Mouse (Mus musculus) common myeloid progenitor, adult 5-6 weeks (primary cell): ENCODE measurements around the gene Fbln1. TPM values are rescaled to one million over a fixed set of nuclear protein-coding genes. Genes with fewer than 3 reads are reported as not detected.

Source experiments
- ATAC-seq: replicated peaks from 2 replicates; pipeline ENCODE4 v1.8.0; 2016; ENCODE audit warnings: low read depth, mild to moderate bottlenecking, moderate TSS enrichment, inconsistent platforms; ENCODE audit not compliant: poor library complexity, severe bottlenecking
- total RNA-seq: library from RNA; stranded (forward); fragments of 200-1000, 187-1606 nt; gene quantifications from 2 replicates; pipeline ENCODE4 v1.2.3, GENCODE M21; 2017

The Fbln1 gene
- total RNA-seq, 1 experiment from 2014 or later = 0.14 TPM

DNA sequence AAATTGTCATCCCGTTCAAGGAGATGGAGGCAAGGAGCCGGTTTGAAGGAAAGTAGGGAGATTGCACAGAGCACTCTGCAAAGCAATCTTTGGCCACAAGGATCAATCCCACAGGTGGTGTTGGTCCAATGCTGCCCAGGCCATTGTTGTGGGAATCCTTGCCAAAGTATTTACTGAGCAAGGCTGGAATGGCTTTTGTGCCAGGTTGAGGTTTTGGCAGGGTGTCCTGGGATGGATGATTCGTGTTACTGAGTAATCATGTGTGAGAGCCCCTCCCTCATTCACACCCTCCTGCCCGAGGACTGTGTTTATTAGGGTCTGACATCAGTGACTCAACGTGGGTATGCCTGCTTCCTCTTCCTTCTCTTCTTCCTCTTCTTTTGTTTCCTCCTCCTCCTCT is 3.0 kb upstream of the Fbln1 start:
- ATAC-seq = no peak

DNA sequence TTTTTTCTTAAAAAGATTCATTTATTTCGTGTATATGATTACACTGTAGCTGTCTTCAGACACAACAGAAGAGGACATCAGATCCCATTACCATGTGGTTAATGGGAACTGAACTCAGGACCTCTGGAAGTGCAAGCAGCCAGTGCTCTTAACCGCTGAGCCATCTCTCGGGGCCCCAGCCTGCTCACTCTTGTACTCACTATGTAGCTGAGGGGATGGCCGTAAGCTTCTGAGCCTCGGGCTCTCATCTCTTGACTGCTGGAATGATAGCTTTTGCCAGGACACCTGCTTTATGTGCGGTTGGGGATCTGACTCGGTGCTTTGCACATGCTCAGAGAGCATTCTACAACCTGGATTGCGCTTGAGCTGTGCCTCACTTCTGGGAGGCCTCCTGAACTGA is 1.4 kb upstream of the Fbln1 start:
- ATAC-seq = no peak

DNA sequence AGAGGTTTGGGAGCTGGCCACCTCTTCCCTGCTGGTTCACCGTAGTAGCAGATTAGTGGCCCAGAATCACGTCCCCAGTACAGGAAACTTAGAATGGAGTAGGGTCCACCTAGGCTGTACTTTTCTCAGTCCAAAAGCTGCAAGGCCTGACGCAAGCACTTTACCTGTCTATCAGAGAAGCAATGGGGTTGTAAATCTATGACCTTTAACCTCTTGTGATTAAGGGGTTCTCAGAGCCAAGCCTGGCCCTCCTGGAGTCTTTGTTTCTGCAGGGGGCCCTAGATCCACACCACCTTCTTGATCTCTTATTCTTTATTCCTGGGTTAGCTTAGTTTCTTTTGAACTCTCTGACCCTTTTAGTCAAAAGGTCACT is 940 bp downstream of the Fbln1 start:
- no peak for ATAC-seq

DNA sequence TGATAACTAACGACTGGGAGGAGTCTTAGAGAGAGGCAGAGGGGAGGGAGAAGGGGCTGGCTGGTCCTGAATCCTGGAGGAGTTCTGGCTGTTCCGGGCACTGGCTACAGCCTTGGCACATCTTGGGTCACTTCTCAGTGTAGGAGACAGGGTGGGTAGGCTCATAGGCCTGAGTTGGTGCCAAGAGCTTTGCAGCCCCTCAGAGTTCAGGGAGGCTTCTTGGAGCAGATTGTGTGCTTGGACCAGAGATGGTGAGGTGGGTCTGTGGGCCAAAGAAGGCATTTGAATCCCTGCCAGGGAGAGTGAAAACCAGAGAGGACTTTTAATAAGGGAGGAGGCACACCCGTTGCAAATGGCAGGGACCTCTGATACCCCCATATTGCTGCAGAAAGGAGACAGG is 1.3 kb downstream of the Fbln1 start:
- ATAC-seq = no peak

DNA sequence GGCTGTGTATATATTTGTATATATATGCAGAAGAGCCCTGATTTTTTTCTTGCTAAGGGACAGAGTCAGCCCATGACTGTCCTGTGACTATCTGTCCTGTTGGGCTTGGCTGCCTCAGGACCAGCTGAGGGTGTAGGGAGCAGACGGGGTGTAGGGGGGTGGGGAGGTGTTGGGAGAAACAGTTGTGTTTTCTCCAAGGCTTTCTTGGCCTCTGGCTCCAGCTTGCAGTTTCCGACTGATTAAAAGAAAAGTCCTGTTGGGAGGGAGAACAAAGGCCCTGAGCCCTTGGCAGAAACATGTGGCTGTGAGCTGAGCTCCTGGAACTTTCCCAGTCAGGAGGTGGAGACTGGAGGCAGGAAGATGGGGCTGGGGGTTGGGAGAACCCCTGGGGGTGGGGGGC is 2.0 kb downstream of the Fbln1 start:
- no peak for ATAC-seq

DNA sequence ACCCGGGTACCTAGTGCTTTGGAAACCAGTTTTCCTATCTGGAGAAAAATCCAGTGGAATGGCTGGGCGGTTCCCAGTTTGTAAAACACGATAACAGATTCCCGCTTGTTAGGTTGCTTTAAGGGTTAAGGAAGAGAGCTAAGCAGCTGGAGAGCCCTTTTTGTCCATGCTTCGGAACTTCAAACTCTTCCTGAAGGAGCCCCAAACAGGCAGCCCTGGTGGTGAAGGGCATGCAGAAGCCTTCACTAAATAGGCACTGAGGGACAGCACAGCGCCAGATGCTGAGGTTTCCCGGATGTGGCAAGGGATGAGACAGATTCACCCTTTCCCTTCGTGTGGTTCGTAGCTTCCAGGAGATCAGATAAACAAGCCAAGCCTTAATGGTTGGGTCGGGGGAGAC is 2.6 kb downstream of the Fbln1 start:
- ATAC-seq = no peak

DNA sequence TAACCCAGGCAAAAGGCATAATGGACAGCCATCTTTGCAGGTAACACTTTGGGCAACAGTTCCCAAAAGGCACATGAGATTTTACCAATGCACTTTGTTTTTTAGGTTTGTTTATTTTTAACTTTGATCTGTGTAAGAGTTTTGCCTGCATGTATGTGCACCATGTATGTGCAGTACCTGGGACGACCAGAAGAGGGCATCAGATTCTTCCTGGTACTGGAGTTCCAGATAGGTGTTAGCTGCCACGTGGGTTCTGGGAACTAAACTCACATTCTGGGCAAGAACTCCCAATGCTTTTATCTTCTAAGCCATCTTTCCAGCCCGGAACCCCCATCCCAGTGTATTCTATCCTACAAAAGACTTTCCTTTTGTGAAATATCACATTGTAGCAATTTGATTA is 3.6 kb downstream of the Fbln1 start:
- no peak for ATAC-seq

DNA sequence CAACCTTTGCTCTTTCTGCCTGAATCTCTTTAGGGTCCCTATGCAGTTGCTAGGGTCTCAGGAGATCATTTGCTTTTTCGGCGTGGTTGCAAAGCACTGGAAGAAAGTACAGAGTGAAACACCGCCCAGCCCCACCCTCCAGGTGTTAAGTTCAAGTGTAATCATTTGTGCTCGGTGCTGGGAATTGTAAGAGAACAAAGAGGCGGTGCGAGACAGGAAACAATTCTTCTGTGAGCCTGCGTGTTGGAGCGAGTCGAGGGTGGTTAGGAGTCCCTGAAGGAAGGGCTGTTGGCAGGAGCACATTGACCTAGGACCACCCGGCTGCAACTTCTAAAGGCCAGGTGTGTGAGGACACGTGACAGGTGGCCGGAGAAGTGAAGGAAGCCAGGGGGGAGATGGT is 4.9 kb downstream of the Fbln1 start:
- ATAC-seq = no peak

DNA sequence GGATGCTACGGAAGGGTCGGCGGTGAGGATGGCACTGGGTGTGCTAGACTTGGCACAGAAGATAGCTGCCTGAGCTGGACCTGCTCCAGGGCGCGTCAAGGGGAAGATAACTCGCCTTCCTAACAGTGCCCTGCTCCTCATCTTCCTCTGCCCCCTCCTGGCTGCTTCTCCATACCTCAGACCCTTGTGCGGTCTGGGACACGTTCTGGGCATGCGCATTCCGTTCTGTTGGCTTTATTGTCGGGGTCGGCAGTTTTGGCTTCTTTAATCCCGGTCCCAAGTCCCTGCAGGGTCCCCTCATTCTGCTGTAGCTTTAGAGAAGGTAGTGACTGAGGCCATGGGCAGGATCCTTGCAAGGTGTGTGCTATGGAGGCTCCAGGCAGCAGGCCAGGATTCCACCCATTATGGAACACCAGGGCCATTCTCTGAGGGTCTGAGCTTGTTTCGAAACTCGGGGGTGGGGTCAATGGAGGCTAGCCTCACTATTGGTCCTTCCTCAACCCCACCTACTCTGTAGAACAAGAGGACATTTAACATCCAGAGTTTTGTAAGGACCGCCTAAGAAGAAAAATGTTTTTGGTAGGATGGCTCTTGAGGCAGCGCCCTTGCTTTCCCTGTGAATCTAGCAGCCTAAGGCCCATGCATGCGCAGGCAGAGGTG is 5.5 kb downstream of the Fbln1 start:
- ATAC-seq = no peak

DNA sequence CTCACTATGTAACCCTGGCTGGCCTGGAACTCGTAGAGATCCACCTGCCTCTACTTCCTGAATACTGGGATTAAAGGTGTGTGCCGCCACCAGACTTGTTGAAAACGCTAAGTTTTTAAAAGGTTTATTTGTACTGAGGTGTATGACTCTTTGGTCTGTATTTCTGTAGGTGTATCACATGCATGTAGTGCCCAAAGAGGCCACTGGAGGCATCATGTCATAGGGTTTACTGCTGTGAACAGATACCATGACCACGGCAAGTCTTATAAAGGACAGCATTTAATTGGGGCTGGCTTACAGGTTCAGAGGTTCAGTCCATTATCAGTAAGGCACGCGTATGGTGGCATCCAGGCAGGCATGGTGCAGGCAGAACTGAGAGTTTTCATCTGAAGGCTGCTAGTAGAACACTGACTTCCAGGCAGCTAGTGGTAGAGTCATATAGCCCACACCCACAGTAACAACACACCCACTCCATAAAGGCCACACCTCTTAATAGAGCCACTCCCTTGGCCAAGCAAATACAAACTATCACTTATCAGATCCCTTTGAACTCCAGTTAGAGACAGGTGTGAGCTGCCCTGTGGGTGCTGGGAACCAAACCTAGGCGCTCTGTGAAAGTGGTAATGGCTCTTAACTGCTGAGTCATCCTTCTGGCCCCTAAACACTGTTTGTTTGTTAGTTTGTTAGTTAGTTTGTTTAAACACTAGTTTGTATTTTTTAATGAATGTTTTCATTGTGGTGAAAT is 10.5 kb downstream of the Fbln1 start:
- no peak for ATAC-seq

DNA sequence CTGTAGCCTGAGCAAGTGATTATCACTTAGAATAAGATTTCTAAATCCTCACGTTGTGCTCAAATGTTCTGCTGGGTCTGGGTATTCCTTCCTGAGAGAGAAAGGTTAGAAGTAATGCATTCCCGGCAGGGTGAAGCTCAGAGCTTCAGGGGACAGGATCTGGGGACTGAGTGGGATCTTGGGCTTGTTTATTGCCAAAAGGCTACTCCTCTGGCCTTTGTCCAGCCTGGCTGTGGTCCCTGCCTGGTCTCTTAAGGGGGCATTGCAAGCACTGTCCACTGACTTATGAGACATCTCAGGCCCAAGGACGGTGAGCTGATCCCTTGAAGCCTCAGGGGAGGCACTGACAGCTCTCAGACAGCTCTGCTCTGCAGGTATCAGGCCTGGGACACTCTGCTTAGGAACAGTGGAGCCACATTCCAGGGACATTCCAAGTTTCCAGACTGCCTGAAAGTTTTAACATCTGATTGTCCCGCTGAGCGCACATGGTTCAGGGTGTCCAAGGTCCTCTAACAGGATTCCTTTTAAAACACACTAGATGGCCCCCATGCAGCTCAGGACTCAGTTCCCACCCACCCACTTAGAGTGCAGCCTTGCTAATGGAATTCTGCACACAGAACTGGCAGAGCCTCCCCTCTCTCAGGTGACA is 13.0 kb downstream of the Fbln1 start:
- ATAC-seq = no peak

DNA sequence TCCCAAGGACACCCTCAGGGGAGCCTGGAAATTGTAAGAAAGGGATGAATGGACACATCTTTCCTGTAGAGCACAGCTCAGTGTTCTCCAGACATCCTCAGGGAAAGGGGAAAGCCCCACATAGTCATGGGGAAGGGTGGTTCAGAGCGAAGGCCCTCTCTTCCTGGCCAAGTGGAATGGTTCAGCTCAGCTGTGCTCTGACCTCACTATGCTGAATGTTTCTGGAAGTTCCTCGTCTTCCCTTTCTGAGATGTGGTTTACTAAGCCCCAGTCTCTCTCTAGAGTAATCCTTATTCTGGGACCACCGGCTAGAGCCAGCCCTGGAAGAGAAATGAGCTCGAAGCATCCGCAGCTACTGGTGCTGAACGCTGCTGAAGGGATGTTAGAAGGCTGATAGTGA is 14.6 kb downstream of the Fbln1 start:
- no peak for ATAC-seq

DNA sequence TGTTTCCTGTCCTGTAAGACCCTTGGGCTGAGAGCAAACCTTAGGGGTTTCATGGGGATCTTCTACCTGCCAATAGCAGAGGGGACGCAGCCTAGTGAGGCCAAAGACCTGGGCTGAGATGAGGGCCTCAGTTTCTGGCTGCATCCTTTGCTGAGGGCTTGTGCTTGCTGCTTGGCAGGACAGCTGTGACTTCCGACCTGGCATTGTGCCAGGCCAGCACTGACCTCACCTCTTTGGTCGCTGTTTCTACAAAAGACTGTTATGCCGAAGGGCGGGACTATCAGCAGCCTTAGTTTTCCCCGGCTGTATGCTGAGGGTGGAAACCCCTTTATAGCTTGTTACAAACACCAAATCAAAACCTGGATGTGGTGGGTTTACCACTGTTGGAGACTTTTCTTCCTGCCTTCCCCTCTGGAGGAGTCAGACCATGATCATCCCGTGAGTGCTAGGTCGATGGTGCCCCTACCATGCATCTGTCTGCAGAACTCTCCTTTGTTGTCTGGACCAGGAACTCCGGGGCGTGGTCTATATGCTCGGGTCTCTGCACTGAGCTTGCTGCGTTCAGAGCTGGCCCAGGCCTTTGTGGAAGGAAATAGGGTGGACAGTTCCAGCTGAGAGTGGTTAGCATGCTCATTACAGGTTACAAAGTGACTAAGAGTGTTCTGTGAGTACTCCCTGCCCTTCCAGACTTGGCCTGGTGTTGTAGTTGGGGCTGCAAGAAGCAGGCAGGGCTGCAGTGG is 15.5 kb downstream of the Fbln1 start:
- no peak for ATAC-seq

DNA sequence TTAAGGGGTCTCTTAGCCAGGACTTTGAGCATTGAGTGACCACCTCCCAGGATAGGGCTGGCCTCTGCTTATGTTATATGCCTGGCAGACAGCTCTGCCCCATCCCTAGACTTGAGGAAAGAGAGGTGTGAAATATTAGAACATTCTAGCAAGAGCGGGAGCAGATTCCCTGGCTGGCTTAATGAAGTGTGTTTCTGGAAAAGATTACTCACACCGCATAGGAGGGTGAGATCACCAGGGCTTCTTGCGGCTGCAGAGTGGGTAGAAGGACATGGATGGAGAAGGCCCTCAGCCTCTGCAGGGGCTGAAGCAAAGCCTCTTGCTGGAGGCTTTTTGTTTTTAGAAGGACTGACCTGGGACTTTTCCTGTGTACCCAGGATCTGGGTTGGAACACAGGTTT is 19.9 kb downstream of the Fbln1 start:
- ATAC-seq = no peak

DNA sequence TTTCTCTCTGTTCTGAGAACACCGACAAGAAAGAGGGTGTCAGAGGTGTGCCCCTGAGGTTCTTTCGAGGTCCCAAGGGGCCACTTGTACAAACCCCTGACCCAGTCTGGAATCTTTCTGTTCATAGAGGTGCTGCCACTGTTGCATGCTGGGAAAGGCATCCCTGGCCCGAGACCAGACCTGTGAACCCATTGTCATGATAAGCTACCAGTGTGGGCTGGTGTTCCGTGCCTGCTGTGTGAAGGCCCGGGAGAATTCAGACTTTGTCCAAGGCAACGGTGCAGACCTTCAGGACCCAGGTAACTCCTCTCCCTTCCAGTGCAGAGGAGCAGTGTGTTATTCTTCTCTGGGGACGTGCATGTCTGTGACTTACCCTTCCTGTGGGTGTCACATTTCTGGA is 21.1 kb downstream of the Fbln1 start:
- no peak for ATAC-seq

DNA sequence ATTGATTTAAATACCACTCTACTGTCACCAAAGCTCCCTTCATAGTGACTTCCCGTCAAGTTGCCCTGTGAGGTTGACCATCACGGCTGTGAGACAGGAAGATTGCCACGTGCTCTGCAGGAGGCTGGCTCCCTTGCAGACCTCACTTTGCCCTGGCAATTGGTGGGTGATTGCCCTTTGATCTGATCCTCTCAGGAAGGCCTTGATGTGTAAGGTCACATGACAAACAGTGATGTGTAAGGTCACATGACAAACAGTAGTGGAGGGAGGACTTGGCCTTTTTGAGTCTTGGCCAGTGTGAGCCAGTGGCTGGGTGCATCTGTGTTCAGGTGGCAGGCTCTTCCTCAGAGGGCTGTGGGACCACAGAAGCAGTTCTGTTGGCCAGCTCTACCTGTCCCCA is 22.8 kb downstream of the Fbln1 start:
- no peak for ATAC-seq

DNA sequence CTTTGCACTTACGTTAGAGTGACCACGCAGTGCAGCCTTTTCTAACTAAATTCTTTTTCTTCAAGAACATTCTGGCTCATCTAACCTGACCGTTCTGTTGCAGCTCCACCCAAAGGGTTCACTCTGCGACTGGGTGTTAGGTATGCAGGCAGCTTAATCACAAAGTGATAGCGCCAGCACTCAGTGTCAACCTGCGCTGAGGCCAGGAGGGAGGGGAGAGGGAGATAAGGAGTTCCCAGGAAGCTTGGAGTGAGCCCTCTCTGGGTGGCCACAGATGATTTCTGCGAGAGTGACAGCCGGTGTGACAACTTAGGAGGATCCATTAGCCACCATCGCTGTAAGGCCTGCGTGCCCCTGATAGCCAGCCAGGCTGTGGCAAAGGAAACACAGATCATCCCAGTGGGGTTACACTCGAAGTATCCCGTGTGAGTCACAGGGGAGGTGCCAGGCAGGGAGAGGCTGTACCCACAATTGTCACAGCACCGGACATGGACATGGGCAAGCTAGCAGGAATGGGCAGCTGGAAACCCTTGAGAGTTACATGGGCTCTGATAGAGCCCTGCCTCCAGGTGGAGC is 24.3 kb downstream of the Fbln1 start:
- ATAC-seq = no peak

DNA sequence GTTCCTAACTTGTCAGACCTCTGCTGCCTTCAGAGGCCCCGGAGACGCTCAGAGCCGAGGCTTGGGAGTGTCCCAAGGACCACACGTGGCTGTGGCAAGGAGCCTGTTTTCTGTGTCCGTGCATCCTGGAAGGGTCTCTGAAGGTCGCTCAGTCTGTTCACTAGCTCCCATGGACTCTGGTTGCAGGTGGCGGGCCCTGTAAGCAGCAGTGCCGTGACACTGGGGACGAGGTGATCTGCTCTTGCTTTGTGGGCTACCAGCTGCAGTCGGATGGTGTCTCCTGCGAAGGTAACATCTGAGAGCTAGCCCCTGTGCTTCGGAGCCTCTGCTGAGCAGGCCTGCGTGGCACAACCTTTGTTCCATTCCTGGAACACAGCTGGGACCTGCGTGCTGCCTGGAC is 24.9 kb downstream of the Fbln1 start:
- no peak for ATAC-seq

DNA sequence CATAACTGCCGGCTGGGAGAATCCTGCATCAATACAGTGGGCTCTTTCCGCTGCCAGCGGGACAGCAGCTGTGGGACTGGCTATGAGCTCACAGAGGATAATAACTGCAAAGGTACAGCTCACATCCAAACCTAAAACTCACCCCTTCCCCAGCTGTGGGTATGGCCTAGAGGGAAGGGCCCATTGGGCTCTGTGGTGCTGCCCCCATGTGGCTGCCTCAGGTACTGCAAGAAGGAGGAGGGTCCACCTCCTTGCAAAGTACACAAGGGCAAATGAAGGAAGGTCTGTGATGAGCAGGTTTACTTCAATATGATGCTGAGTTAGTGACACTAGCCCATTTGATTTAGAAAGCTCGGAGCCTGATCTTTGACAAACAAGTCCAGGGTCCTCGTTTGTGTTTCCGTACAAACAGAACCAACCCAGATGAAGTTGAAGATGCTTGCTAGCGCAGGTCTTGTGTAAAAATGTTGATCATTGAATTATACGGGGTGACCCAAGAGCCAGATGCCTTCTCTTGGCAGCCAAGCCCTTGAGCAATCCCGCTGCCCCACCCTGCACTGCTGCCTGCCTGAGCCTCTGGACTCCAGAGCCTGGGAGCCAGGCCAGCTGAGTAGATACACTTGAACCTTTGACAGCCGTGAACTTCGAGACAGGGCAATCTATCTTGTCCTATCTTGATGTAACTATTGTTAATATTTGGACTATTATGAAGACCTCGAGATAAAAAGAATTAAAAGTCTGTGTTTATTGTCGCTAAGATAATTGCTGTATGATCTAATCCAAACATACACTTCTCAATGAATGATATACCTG is 25.9 kb downstream of the Fbln1 start:
- peak; percentile 58; the same call in 1 of the 2 replicates for ATAC-seq

DNA sequence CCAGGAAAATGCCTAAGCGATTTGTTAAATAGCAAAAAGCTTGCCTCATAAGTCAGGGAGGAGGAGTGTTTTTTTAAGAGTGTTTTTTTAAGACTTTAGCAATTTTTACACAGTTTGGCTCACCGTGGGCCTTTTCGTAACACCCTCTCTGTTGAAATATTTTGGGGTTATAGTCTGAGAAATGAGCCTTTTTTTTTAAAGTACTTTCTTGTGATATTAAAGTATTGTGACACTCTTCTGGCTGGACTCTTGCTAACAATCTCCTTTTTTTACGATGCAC is 26.4 kb downstream of the Fbln1 start:
- no peak for ATAC-seq
